Mouse (Mus musculus) cerebellum, adult 8-10 months (tissue): ENCODE data around the gene Sco1.
"Not testable (repeated sequence)": the region's sequence is repeated elsewhere in the genome, so short reads cannot be mapped to it uniquely, and the experiment has no call there.

Experiments
- DNase-seq: peaks from one replicate; pipeline ENCODE4 v3.0.0; 2022

The Sco1 gene

DNA sequence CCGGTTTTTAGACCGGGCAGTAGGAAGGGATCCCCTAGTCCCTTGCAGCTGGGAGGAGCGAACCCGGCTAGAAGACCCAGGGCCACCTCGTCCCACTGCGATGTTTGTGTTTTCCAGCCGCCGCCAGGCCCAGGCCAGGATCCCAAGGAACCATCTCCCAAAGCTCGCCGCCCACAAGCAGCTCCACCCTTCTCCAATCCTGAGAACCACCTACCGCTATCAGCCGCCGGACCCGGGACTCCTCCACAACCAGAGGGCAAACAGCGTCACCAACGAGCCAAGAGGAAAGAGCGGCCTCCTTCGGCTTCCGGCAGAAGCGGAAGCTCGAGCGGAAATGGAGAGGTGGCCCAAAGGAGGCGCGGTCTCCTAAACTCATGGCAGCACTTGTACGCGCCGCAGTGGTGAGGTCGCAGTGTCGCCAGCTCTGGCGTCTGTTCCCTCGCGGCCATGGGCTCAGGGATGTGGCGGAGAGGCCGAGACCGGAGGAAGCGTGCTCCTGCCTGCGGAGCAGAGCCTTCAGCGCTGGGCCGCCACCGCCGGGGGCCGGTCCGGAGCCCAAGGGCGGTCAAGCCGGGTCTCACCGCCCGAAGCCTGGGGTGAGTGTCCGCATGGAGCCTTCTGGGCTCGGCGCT is at the start of gene Sco1, which contains the start of gene Adprm:
Gene Sco1, plus strand, starts transcription at position 350 of the 632 bp plus-strand sequence.
Gene Adprm, minus strand, starts transcription at position 274 of the 632 bp plus-strand sequence.
- peak; percentile 82 for DNase-seq

DNA sequence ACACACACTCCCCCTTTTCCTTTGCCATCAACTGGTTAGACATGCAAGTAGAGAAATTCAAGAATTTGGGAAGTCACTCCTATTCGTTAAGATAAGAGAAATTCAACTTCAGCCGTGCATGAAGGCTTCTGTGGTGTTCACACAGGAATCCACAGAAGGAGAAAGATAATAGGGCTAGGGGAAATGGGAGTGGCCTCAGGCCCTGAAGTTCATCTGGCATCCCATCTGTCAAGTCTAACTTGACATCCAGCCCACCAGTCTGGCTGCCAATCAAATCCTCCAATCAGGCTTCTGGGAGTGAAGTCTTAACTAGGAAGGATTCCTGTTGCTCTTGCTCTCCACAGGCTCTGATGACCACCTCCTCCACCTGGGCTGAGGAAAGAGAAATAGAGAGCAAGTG is 49.6 kb upstream of the Sco1 start:
- no peak for DNase-seq

DNA sequence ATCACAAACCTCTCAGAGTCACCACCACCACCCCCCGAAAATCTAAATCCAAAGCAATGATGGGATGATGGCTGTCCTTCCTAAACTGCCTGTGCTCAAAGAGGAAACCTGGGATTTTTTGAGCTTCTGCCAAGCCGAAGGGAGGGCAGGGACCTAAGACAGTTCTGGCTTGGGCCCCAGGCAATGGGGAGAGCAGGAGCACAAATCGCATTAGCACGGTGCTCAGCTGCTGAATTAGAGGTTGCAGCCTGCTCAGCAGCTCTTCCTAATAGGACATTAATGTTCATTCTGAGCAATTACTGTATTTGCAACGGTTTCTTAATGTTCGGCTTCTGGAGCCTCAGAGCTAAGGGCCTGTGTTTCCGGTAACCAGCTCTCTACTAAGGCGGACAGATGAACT is 44.5 kb upstream of the Sco1 start:
- no peak for DNase-seq

DNA sequence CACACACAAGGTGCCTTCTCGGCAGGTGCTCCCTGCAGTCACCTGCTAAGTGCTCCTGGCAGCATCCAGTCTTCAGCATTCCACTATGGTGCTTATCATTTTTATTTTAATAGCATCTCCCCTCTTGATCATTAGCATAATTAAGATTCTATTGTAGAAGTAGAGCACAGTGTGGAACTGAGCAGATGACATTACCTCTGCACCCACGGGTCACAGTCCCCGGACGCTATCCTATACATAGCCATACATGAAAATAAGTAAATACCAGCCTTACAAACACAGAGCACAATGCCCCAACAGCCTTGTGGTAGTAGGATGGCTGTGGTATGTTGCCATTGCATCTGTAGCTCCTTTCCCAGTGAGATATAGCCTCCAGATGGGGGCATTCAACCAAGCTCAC is 43.9 kb upstream of the Sco1 start:
- no peak for DNase-seq

DNA sequence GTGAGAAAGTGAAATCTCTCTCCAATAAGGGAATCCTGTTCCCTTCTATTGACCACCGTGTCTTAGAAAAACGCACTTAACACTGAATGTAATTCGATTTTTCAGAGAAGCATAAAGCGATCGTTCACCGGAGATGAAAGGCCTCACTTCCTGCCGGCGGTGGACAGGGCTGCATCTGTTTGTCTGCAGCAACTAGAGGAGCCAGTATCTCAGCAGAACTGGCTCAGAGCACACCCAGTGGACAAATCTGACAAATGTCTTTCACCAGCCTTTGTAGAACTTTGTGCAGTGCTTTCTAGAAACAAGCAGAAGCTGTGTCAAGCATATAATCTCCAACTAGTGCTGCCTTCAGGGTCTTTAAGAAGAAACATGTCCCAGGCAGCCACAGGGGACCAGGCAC is 42.0 kb upstream of the Sco1 start:
- no peak for DNase-seq

DNA sequence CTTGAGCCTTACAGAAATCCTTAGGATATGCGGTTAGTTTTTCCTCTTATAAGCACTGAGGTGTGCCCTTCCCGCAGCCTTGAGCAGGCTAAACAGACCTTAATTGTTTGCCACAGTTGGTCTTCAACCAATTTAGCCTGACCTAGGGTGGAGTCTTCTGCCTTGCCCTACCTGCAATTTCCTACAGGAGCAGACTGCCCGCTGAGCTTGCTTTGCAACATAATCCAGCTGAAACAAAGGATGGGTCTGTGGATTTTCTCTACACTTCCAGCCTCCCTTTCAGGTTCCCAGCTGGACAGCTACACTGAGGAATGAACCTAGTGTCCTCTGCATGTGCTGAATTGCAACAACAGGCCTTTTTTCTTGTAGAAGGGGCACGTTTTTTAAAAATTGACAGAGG is 40.8 kb upstream of the Sco1 start:
- no peak for DNase-seq

DNA sequence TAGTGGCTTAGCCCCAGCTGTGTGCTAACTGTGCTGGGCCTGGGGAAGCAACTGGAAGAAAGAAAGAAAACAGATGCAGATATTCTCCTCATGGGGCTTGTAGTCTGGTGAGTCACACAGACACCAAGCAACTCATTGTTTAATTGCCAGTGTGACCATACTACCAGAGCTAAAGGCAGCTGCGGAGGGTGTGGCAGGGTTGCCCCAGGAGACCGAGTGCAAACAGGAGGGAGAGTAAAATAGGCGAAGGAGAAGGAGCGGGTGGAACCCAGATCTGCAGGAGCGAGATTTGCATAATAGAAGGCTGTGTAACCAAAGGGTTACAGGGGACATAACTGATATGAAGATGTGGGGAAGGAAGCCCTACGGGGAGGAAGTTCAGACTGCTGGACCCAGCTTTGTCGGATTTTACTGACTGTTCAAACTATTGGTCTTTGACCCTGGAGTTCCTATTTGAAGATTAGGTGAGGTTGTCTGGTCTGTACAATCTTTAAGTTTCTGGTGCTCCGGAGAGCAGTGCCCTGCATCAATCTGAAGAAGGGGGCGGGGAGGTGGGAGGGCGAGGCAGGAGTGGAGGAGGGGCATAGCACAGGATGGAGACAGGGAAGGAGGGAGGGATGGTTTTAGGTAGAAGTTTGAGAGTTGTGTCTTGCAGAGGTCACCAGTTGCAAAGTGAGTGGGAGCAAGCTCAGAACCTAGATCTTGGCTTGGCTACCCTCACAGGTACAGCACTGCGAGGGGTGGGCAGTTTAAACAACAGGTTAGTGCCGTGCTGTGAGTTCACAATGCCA is 34.5 kb upstream of the Sco1 start:
- DNase-seq, result no peak

DNA sequence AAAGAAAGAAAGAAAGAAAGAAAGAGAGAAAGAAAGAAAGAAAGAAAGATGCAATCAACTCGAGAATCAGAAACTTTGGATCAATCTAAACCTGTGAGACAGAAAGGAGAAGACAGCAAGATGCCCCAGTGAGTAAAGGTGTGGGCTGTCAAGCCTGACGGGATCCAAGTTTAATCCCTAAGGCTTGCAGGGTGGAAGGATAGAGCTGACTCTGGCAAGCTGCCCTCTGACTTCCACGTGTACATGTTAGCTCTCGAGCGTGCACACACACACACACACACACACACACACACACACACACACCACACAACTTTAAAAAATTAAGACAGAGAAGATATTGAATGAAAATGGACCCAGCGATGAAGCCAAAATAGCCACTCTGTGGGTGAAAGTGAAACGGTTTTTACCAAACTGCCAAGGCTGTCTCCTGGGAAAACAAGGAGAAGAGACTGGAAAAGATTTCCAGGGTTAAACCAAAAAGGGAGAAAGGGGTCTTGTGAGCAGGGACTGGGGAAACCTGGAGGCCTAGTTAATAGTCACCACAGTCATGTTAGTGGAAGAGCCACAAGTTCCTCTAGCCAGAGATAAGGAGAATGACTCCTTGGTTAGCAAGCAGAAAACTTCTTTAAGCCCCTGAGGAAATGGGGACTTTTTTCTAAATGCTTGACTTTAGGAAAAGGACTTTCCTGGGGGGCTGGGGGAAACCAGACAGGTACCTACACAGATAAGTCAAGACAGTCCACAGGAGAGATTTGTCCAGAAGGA is 32.6 kb upstream of the Sco1 start:
- no peak for DNase-seq

DNA sequence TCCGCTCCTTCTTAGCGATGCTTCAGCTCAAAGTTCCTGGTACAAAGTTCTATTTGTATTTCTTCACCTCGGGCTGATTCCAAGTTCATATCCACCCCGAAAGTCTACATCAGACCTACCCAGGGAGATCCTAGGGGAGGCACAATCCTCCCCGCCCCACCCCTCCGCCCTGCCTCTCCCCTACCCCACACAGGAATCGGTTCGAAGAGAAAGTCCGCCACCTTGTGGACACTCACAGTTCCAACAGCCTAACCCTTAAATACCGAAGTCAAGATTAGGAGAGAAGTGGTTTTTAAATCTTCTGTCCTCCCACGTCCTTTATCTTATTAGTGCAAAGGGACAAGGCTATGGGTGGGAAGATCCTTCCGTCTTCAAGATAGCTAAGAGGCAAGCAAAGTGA is 31.5 kb upstream of the Sco1 start:
- peak; percentile 60 for DNase-seq

DNA sequence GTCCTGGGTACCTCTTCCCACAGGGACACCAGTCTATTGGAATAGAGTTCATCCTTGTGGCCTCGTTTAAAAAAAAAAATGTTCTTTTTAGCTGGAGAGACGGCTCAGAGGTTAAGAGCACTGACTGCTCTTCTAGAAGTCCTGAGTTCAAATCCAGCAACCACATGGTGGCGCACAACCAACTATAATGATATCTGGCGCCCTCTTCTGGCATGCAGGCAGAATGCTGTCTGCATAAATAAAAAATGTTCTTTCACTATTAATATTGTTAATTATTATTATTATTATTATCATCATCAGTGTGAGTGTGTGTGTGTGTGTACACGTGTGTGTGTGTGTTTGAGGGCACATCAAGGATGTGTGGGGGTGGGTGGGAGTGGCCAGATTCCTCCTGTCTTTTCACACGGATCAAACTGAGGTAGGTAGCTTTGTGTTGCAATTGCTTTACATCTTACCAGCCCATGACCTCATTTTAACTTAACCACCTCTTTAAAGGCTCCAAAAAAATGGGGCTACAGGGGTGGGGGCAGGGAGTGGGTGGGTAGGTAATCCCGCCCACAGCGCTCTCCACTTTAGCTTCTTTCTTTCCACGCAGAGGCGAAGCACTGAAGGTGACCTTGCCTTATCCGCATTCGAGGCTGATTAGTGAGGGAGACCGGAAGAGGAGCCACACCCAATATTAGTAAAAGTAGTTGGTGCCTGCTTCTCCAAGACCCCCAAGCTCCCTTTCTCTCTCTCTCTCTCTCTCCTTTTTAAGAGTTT is 29.9 kb upstream of the Sco1 start:
- no peak for DNase-seq

DNA sequence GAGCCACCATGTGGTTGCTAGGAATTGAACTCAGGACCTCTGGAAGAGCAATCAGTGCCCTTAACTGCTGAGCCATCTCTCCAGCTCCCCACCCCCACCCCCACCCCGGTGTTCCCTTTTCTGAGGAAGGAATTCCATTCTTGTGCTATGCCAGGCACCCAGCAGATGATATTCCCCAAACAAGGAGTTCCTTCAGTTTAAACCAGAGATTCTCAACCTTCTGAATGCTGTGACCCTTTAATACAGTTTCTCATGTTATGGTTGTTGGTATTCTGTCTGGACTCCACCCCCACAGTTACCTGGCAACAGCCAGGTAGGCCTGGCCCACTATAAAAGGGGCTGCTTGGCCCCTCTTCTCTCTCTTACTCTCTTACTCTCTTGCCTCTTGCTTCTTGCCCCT is 29.3 kb upstream of the Sco1 start:
- not testable (repeated sequence) for DNase-seq

DNA sequence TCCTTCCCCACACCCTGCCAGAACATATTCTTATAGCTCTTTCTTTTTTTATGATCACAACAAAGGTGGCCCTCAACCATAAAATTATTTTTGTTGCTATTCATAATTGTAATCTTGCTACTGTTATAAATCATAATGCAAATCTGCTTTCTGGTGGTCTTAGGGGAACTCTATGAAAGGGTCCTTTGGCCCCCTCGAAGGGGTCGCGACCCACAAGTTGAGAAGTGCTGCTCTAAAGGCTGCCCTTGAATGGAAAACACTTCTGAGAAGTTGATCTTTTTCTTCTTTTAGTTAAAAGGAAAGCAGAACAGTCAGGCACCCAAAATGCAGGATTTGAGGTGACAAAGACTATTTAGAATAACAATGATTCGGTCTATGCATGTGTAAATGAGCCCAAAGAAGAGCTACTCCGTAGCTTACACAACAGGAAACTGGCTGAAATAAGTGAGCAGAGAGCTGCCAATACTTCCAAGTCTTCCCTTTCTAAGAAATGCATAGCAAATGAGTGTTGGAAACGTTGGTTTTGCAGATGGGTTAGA is 28.6 kb upstream of the Sco1 start:
- DNase-seq, result no peak

DNA sequence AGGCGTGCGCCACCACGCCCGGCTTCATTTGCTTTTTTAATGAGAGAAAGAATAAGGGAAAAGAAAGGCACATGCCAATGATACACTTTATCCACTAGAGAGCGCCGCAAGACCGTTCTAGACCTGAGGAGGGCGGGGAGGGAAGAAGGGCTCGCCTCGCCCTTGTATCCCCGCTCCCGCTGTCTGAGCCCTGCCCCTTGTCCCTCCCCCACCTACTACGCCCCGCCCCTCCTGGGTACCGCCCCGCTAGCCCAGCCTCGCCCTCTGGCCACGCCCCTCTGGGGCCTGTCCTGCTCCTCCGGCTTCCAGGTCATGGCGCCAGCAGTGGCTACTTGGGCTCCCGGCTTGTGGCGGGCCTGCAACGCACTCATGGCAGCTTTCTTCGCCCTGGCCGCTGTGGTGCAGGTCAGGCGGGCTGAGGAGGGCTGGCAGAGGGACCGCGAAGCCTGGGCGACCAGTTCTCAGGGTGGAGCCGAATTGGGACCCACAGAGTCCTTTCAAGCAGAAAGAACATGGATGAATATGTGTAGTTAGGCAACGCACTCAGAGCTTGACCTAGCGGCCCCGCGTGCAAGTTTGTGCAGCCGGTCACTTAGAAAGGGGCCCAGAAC is 27.5 kb upstream of the Sco1 start, which contains the start of gene Tmem220:
Gene Tmem220, plus strand, starts transcription at position 288 of the 611 bp plus-strand sequence.
- DNase-seq, result peak; percentile 89

DNA sequence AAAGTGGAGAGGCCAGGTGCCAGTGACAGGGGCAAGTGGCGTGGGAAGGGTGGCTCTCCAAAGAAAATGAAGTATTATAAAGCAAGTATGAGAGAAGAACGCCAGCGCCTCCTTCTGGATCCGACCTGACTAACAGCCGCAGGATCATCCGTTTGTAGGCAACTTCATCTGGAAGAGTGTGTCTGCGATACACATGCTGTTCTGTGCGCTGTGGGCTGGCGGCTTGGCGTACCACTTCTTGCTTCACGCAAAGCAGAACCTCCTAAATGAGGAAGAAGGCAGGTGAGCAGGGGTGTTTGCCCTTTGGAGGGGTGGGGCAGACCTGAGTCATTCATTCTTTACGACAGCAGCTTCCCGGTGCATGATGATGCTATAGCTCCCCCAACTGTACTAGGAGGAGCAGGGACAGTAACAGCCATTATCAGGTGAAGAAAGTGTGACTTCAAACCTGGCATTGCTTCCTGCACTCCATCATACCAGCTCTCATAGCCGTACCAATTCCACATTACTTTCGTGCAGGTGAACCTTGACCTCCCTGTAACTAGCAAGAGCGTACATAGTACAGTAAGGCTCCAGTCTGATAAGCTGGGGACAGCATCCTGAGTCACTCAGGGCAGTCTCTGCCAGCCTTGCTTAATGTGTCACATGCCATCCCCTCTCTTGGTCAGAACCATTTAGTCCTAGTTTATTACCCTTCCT is 21.4 kb upstream of the Sco1 start:
- no peak for DNase-seq

DNA sequence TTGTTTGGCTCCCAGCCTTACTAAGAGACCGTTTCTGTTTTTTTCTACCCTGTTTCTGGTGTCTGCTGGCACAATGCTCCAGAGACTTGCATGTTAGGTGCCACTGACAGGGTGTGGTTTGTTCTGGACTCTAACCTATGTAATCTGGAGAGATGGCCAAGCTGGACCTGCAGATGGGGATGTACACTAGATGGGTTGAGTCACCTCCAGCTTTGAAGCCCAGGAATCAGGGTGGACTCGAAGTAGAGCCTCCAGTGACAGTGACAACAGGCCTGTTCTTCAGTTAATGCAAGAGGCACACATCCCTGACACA is 20.9 kb upstream of the Sco1 start:
- no peak for DNase-seq

DNA sequence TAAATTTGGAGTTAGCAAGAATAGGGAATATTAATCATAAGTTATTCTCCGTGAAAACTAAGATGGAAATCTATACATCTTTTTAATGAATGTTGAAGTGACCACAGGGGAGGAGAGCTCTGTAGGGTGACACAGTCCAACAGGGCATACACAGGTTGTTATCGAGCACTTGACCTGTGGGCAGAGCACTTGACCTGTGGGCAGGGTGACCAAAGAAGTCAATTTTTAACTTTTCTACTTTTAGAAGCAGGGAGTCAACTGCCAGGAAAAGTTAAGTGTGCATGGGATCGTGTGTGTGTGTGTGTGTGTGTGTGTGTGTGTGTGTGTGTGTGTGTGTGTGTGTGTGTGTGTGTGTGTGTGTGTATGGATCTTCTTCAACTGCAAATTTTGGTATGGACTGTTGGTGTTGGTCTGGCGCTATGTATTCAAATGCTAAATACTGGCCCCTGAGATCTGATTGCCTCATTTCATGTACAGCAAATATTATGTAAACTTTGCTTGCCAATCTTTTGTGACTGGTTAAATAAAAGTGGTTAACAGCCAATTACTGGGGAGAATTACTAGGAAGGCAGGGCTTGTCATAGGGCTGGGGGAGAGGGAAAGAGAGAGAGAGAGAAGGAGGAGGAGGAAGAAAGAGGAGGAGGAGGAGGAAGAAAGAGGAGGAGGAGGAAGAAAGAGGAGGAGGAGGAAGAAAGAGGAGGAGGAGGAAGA is 17.5 kb upstream of the Sco1 start:
- no peak for DNase-seq

DNA sequence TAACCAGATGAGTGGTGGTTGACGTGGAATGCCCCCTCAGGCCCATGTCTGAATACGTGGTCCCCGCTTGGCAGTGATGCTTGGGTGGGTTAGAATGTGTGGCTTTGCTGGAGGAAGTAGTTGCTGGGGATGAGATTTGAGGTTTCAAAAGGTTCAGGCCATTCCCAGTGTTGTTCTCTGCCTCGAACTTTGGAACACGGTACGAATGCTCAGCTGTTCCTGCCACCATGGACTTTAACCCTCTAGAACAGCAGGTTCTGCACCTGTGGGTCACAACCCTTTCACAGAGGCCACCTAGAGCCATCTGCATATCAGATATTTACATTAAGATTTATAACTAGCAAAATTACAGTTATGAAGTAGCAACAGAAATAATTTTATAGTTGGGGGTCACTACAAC is 16.2 kb upstream of the Sco1 start:
- no peak for DNase-seq

DNA sequence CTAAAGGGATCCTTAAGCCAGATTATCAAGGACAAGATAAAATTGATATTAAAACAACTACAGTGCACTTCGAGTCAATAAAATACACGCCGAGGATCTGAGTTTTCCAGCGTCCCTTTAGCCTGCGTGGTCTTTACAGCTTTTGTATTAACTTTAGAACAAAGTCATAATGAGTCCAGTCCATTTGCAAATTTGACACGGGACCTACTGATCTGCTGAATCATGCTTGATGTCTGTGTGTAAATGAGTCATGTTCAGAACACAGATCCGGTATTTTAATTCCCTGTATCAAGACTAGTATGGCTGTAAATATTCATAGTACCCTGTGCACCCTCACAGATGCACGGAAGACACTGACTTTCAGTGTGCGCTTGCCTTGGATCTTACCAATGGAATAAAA is 15.6 kb upstream of the Sco1 start:
- DNase-seq, result no peak

DNA sequence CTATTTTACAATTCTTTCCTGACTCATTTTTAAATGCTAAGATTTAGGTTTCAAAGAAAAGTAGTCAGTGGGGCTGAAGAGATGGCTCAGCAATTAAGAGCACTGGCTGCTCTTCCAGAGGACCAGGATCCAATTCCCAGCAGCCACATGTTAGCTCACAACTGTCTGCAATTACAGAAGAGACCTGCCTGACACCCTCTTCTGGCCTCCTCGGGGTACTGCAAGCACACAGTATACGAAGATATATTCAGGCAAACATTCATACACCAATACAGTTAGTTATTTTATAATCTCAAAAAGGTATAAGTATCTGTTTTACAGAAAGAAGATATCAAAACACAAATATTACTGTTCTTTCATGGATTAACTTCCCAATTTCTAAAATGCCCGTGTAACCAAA is 12.7 kb upstream of the Sco1 start:
- DNase-seq, result no peak

DNA sequence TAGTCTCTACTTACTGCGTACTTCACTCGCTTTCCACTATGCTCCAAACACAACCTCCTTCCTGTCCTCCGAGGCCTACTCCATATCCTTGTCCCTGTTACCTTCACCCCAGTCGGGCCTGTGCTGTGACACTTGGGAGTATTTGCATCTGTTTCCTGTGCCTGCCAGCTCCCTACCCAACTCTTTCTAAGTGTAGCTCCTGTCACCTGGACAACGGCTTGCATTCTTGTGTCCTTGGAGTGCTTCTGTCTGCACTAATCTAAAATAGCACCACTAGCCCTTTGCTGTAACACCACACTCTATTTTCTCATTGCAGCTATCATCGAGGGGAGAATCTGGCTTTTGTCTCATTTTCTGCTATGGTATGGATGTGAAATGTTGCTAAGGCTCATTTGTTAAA is 12.0 kb upstream of the Sco1 start:
- no peak for DNase-seq

DNA sequence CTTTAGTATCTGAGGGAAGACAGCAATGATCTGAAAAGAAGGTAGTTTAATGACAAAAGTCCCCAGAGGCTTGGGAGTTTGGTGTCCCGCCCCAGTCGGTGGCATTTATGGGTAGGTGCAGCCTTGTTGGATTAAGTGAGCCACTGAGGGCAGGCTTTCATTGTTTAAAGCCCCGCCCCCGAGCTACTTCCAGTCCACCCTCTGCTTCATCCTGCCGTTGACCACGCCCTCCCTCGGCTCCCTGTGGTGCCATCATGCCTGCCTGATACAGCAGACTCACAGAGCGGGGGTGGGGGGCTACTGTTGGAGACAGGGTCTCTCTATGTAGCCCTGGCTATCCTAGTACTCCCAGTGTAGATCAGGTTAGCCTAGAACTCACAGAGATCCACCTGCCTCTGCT is 9.5 kb upstream of the Sco1 start:
- DNase-seq, result no peak
